Mouse (Mus musculus) forebrain, embryonic 14.5 days (tissue): ENCODE measurements around the gene Klf11. TPM values are rescaled to one million over a fixed set of nuclear protein-coding genes. Genes with fewer than 3 reads are reported as not detected.
"Not testable (repeated sequence)": the region's sequence is repeated elsewhere in the genome, so short reads cannot be mapped to it uniquely, and the experiment has no call there.

Experiments
- ATAC-seq: fragments of 200-750 bp; cut with Nextera tagmentation; 2 replicates; pipeline ENCODE4 v1.8.0; 2017; ENCODE audit warnings: mild to moderate bottlenecking, moderate library complexity
- DNase-seq: peaks from one replicate; pipeline ENCODE4 v3.0.0-alpha.2; 2015; ENCODE audit warnings: low spot score
- H3K27ac ChIP-seq: fragments of 300-500 bp; sonication (generic); 2 replicates; pipeline ENCODE4 v1.5.1; 2014; ENCODE audit warnings: low read depth, mild to moderate bottlenecking, control low read depth, low read length, moderate library complexity
- H3K27me3 ChIP-seq: fragments of 300-500 bp; sonication (generic); replicated peaks from 2 replicates; pipeline ENCODE4 v1.6.1; 2014; ENCODE audit warnings: low read length, control low read depth, mixed read lengths; ENCODE audit not compliant: control insufficient read depth, insufficient read depth
- H3K36me3 ChIP-seq: fragments of 300-500 bp; sonication (generic); 2 replicates; pipeline ENCODE4 v1.6.1; 2014; ENCODE audit warnings: low read length, control low read depth; ENCODE audit not compliant: control insufficient read depth, insufficient read depth
- H3K4me1 ChIP-seq: fragments of 300-500 bp; sonication (generic); 2 replicates; pipeline ENCODE4 v1.6.1; 2014; ENCODE audit warnings: antibody characterized with exemption, low read length, control low read depth; ENCODE audit not compliant: control insufficient read depth, insufficient read depth
- H3K4me2 ChIP-seq: fragments of 300-500 bp; sonication (generic); 2 replicates; pipeline ENCODE4 v1.6.1; 2014; ENCODE audit warnings: mild to moderate bottlenecking, control low read depth, low read length
- H3K4me3 ChIP-seq: fragments of 300-500 bp; sonication (generic); 2 replicates; pipeline ENCODE4 v1.5.1; 2014; ENCODE audit warnings: low read depth, low read length, control low read depth
- H3K9ac ChIP-seq: fragments of 300-500 bp; sonication (generic); 2 replicates; pipeline ENCODE4 v1.6.1; 2014; ENCODE audit warnings: mild to moderate bottlenecking, low read length, control low read depth, moderate library complexity
- H3K9me3 ChIP-seq: fragments of 300-500 bp; sonication (generic); replicated peaks from 2 replicates; pipeline ENCODE4 v1.6.1; 2016; ENCODE audit warnings: low read length, control low read depth, mixed read lengths; ENCODE audit not compliant: control insufficient read depth
- WGBS: fragments of 180-500 bp; shearing (Covaris S2); extraction: QIAGEN DNeasy Blood & Tissue Kit; methylation state at CpG from one replicate; pipeline ENCODE4 v1.1.7; 2014; 5-methylcytosine and 5-hydroxymethylcytosine counted together
- polyA plus RNA-seq: library from polyadenylated mRNA; unstranded; fragments of >200 nt; fragmentation: Nextera tagmentation; extraction: Ambion mirVana; gene quantifications from 2 replicates; pipeline ENCODE4 v1.2.1, GENCODE M21; 2014

Gene Klf11
- polyA plus RNA-seq, 1 experiment from 2014 or later, result 14.8 TPM

- 0 out of 2 replicates have a peak, but pooled peaks cover 2% of the 10 kb centered on the region for H3K4me1 ChIP-seq
- no peak overlapping the region for H3K27ac ChIP-seq
- no peak overlapping the region for H3K9ac ChIP-seq
- H3K4me2 ChIP-seq, result no peak overlapping the region
- no peaks in the 10 kb centered on the region for H3K9me3 ChIP-seq
- no peaks in the 10 kb centered on the region for H3K27me3 ChIP-seq
- ATAC-seq, result no peak
- H3K36me3 ChIP-seq, result no peaks in the 10 kb centered on the region
- H3K4me3 ChIP-seq, result no peak overlapping the region
- no peak for DNase-seq
- WGBS, result 69% methylated on average over 3 of the region's 3 CpGs
Observed at GRCm38 (mm10) chr12:24627215-24627614, 23.9 kb upstream of the Klf11 start.

GRCm38 (mm10) chr12:24630220-24630619, 20.9 kb upstream of the Klf11 start:
- DNase-seq (peak; percentile 4), ATAC-seq (no peak)
- Histone ChIP-seq H3K4me2 (no peak overlapping the region), H3K27ac (no peak overlapping the region), H3K9me3 (no peaks in the 10 kb centered on the region), H3K4me1 (no peaks in the 10 kb centered on the region), H3K4me3 (no peak overlapping the region), H3K36me3 (no peaks in the 10 kb centered on the region), H3K27me3 (no peaks in the 10 kb centered on the region), H3K9ac (no peak overlapping the region)
- 85% methylated on average over 1 of the region's 1 CpGs for WGBS

- H3K27ac ChIP-seq, result no peak overlapping the region
- WGBS, result 61% methylated on average over 4 of the region's 4 CpGs
- H3K9me3 ChIP-seq, result no peaks in the 10 kb centered on the region
- no peak overlapping the region for H3K4me2 ChIP-seq
- no peak overlapping the region for H3K9ac ChIP-seq
- no peaks in the 10 kb centered on the region for H3K27me3 ChIP-seq
- DNase-seq (no peak), ATAC-seq (no peak)
- H3K4me1 ChIP-seq, result no peaks in the 10 kb centered on the region
- H3K4me3 ChIP-seq, result no peak overlapping the region
- no peaks in the 10 kb centered on the region for H3K36me3 ChIP-seq
Observed at GRCm38 (mm10) chr12:24632404-24632803, 18.7 kb upstream of the Klf11 start.

GRCm38 (mm10) chr12:24633753-24634191, 17.3 kb upstream of the Klf11 start:
- ATAC-seq, result no peak

GRCm38 (mm10) chr12:24634212-24634611, 16.9 kb upstream of the Klf11 start:
- Histone ChIP-seq H3K9me3 (no peaks in the 10 kb centered on the region), H3K4me1 (no peaks in the 10 kb centered on the region), H3K27me3 (no peaks in the 10 kb centered on the region), H3K36me3 (no peaks in the 10 kb centered on the region), H3K9ac (no peak overlapping the region), H3K4me3 (no peak overlapping the region), H3K4me2 (no peak overlapping the region), H3K27ac (no peak overlapping the region)
- ATAC-seq, result no peak
- no peak for DNase-seq
- 88% methylated on average over 4 of the region's 4 CpGs for WGBS

More at GRCm38 (mm10) chr12:24633753-24634191, 17.3 kb upstream of the Klf11 start:
- Histone ChIP-seq H3K4me2 (no peak overlapping the region), H3K9me3 (no peaks in the 10 kb centered on the region), H3K27me3 (no peaks in the 10 kb centered on the region), H3K27ac (no peak overlapping the region), H3K4me1 (no peaks in the 10 kb centered on the region), H3K4me3 (no peak overlapping the region), H3K36me3 (no peaks in the 10 kb centered on the region), H3K9ac (no peak overlapping the region)
- DNase-seq, result no peak
- WGBS, result 78% methylated on average over 1 of the region's 1 CpGs

- H3K27ac ChIP-seq, result no peak overlapping the region
- no peaks in the 10 kb centered on the region for H3K9me3 ChIP-seq
- H3K27me3 ChIP-seq, result no peaks in the 10 kb centered on the region
- H3K9ac ChIP-seq, result no peak overlapping the region
- DNase-seq (no peak), ATAC-seq (no peak)
- H3K4me1 ChIP-seq, result no peaks in the 10 kb centered on the region
- WGBS, result 90% methylated on average over 3 of the region's 3 CpGs
- no peak overlapping the region for H3K4me3 ChIP-seq
- H3K4me2 ChIP-seq, result no peak overlapping the region
- H3K36me3 ChIP-seq, result no peaks in the 10 kb centered on the region
Observed at GRCm38 (mm10) chr12:24634648-24635047, 16.4 kb upstream of the Klf11 start.

GRCm38 (mm10) chr12:24638787-24639186, 12.3 kb upstream of the Klf11 start:
- H3K36me3 ChIP-seq, H3K4me1 ChIP-seq, H3K9me3 ChIP-seq, H3K27ac ChIP-seq, H3K27me3 ChIP-seq, ATAC-seq, H3K4me2 ChIP-seq, H3K4me3 ChIP-seq, H3K9ac ChIP-seq, DNase-seq: not testable (repeated sequence)
- 96% methylated on average over 10 of the region's 10 CpGs for WGBS

GRCm38 (mm10) chr12:24642370-24642802, 8.7 kb upstream of the Klf11 start:
- no peaks in the 10 kb centered on the region for H3K36me3 ChIP-seq
- H3K9ac ChIP-seq, result no peak overlapping the region
- no peaks in the 10 kb centered on the region for H3K9me3 ChIP-seq
- H3K27me3 ChIP-seq, result no peaks in the 10 kb centered on the region
- no peak overlapping the region for H3K27ac ChIP-seq
- H3K4me3 ChIP-seq, result no peak overlapping the region
- H3K4me1 ChIP-seq, result 0 out of 2 replicates have a peak, but pooled peaks cover 7% of the 10 kb centered on the region
- WGBS, result 33% methylated on average over 4 of the region's 4 CpGs
- DNase-seq (peak; percentile 83), ATAC-seq (peak; percentile 90)
- no peak overlapping the region for H3K4me2 ChIP-seq

- H3K9ac ChIP-seq, result no peak overlapping the region
- ATAC-seq (no peak), DNase-seq (no peak)
- no peaks in the 10 kb centered on the region for H3K27me3 ChIP-seq
- no peak overlapping the region for H3K4me2 ChIP-seq
- no peaks in the 10 kb centered on the region for H3K9me3 ChIP-seq
- no peaks in the 10 kb centered on the region for H3K36me3 ChIP-seq
- no peak overlapping the region for H3K27ac ChIP-seq
- 0 out of 2 replicates have a peak, but pooled peaks cover 7% of the 10 kb centered on the region for H3K4me1 ChIP-seq
- WGBS, result 52% methylated on average over 1 of the region's 1 CpGs
- no peak overlapping the region for H3K4me3 ChIP-seq
Observed at GRCm38 (mm10) chr12:24644125-24644571, 6.9 kb upstream of the Klf11 start.
